Mouse (Mus musculus) stomach, embryonic 15.5 days (tissue): Measurements from ENCODE around the gene Adgre1. TPM values are rescaled to one million over a fixed set of nuclear protein-coding genes. Genes with fewer than 3 reads are reported as not detected.
"Not testable (repeated sequence)": the region's sequence is repeated elsewhere in the genome, so short reads cannot be mapped to it uniquely, and the experiment has no call there.

ENCODE experiments used
- ATAC-seq: fragments of 200-750 bp; cut with Nextera tagmentation; 2 replicates; pipeline ENCODE4 v1.8.0; 2017; ENCODE audit warnings: low read depth, moderate number of reproducible peaks, moderate TSS enrichment; ENCODE audit not compliant: insufficient read depth, low FRiP score
- H3K27ac ChIP-seq: fragments of 300-500 bp; sonication (generic); 2 replicates; pipeline ENCODE4 v1.5.1; 2015; ENCODE audit warnings: mild to moderate bottlenecking, inconsistent platforms
- H3K27me3 ChIP-seq: fragments of 300-500 bp; sonication (generic); replicated peaks from 2 replicates; pipeline ENCODE4 v1.6.1; 2015; ENCODE audit warnings: inconsistent platforms
- H3K36me3 ChIP-seq: fragments of 300-500 bp; sonication (generic); 2 replicates; pipeline ENCODE4 v1.6.1; 2015; ENCODE audit warnings: inconsistent platforms
- H3K4me1 ChIP-seq: fragments of 300-500 bp; sonication (generic); 2 replicates; pipeline ENCODE4 v1.6.1; 2015; ENCODE audit warnings: inconsistent platforms
- H3K4me2 ChIP-seq: fragments of 300-500 bp; sonication (generic); 2 replicates; pipeline ENCODE4 v1.6.1; 2015; ENCODE audit warnings: mild to moderate bottlenecking, inconsistent platforms
- H3K4me3 ChIP-seq: fragments of 300-500 bp; sonication (generic); replicated peaks from 2 replicates; pipeline ENCODE4 v1.5.1; 2015; ENCODE audit warnings: inconsistent platforms
- H3K9ac ChIP-seq: fragments of 300-500 bp; sonication (generic); 2 replicates; pipeline ENCODE4 v1.6.1; 2015; ENCODE audit warnings: inconsistent platforms
- H3K9me3 ChIP-seq: fragments of 300-500 bp; sonication (generic); 2 replicates; pipeline ENCODE4 v1.6.1; 2016; ENCODE audit warnings: inconsistent platforms
- WGBS: fragments of 180-500 bp; shearing (Covaris S2); methylation state at CpG from one replicate; pipeline ENCODE4 v1.1.7; 2015; 5-methylcytosine and 5-hydroxymethylcytosine counted together
- polyA plus RNA-seq: library from polyadenylated mRNA; unstranded; fragments of >200 nt; fragmentation: Nextera tagmentation; extraction: Ambion mirVana; gene quantifications from 2 replicates; pipeline ENCODE4 v1.2.1, GENCODE M21; 2015

Adgre1 gene
- polyA plus RNA-seq: 7.2 and 7.7 TPM in 2 replicates

- Histone ChIP-seq H3K9ac (no peak within 1 kb of the TSS), H3K36me3 (no peaks in the 10 kb centered on the region), H3K27me3 (no peaks in the 10 kb centered on the region), H3K4me1 (no peaks in the 10 kb centered on the region), H3K9me3 (no peaks in the 10 kb centered on the region), H3K27ac (no peak within 1 kb of the TSS), H3K4me2 (no peak within 1 kb of the TSS), H3K4me3 (no peak within 1 kb of the TSS)
- WGBS: 21% methylated on average over 1 of the region's 1 CpGs
- no peak for ATAC-seq
Observed at GRCm38 (mm10) chr17:57358441-57358840, at the start of gene Adgre1. Gene Adgre1 (plus strand): TSS chr17:57358691.

GRCm38 (mm10) chr17:57311801-57312200, 46.7 kb upstream of the Adgre1 start:
- Histone ChIP-seq H3K9ac (no peak overlapping the region), H3K27ac (no peak overlapping the region), H3K9me3 (no peaks in the 10 kb centered on the region), H3K27me3 (no peaks in the 10 kb centered on the region), H3K36me3 (no peaks in the 10 kb centered on the region), H3K4me2 (0 out of 2 replicates have a peak overlapping the region, but pooled peaks have one; percentile 19), H3K4me1 (no peaks in the 10 kb centered on the region), H3K4me3 (no peak overlapping the region)
- no peak for ATAC-seq
- WGBS: 32% methylated on average over 13 of the region's 13 CpGs

- Histone ChIP-seq H3K9ac (no peak overlapping the region), H3K4me2 (no peak overlapping the region), H3K36me3 (no peaks in the 10 kb centered on the region), H3K4me3 (no peak overlapping the region), H3K4me1 (0 out of 2 replicates have a peak, but pooled peaks cover 4% of the 10 kb centered on the region), H3K27ac (no peak overlapping the region), H3K9me3 (no peaks in the 10 kb centered on the region), H3K27me3 (no peaks in the 10 kb centered on the region)
- ATAC-seq: no peak; the same call in 1 of the 2 replicates
- WGBS: 52% methylated on average over 8 of the region's 8 CpGs
Observed at GRCm38 (mm10) chr17:57327615-57328014, 30.9 kb upstream of the Adgre1 start.

GRCm38 (mm10) chr17:57328944-57329343, 29.5 kb upstream of the Adgre1 start:
- no peaks in the 10 kb centered on the region for H3K27me3 ChIP-seq
- no peak overlapping the region for H3K4me2 ChIP-seq
- no peak overlapping the region for H3K9ac ChIP-seq
- H3K36me3 ChIP-seq: no peaks in the 10 kb centered on the region
- ATAC-seq: no peak
- 43% methylated on average over 4 of the region's 6 CpGs for WGBS
- H3K4me3 ChIP-seq: no peak overlapping the region
- no peak overlapping the region for H3K27ac ChIP-seq
- no peaks in the 10 kb centered on the region for H3K9me3 ChIP-seq
- H3K4me1 ChIP-seq: 0 out of 2 replicates have a peak, but pooled peaks cover 4% of the 10 kb centered on the region

GRCm38 (mm10) chr17:57330993-57331392, 27.5 kb upstream of the Adgre1 start:
- WGBS: 82% methylated on average over 8 of the region's 8 CpGs

GRCm38 (mm10) chr17:57332241-57332640, 26.2 kb upstream of the Adgre1 start:
- 79% methylated on average over 4 of the region's 4 CpGs for WGBS
- Histone ChIP-seq H3K9me3 (no peaks in the 10 kb centered on the region), H3K9ac (no peak overlapping the region), H3K27me3 (no peaks in the 10 kb centered on the region), H3K4me3 (no peak overlapping the region), H3K36me3 (no peaks in the 10 kb centered on the region), H3K4me1 (0 out of 2 replicates have a peak, but pooled peaks cover 8% of the 10 kb centered on the region), H3K4me2 (no peak overlapping the region), H3K27ac (no peak overlapping the region)
- no peak for ATAC-seq

More at GRCm38 (mm10) chr17:57330993-57331392, 27.5 kb upstream of the Adgre1 start:
- H3K36me3 ChIP-seq: no peaks in the 10 kb centered on the region
- H3K9ac ChIP-seq: no peak overlapping the region
- H3K4me1 ChIP-seq: 0 out of 2 replicates have a peak, but pooled peaks cover 7% of the 10 kb centered on the region
- H3K9me3 ChIP-seq: no peaks in the 10 kb centered on the region
- no peak overlapping the region for H3K27ac ChIP-seq
- H3K4me3 ChIP-seq: no peak overlapping the region
- no peak overlapping the region for H3K4me2 ChIP-seq
- no peak for ATAC-seq
- no peaks in the 10 kb centered on the region for H3K27me3 ChIP-seq

- 64% methylated on average over 9 of the region's 9 CpGs for WGBS
- no peaks in the 10 kb centered on the region for H3K27me3 ChIP-seq
- no peak for ATAC-seq
- H3K36me3 ChIP-seq: no peaks in the 10 kb centered on the region
- H3K4me3 ChIP-seq: no peak overlapping the region
- H3K4me2 ChIP-seq: no peak overlapping the region
- H3K4me1 ChIP-seq: 0 out of 2 replicates have a peak, but pooled peaks cover 4% of the 10 kb centered on the region
- no peak overlapping the region for H3K27ac ChIP-seq
- no peaks in the 10 kb centered on the region for H3K9me3 ChIP-seq
- no peak overlapping the region for H3K9ac ChIP-seq
Observed at GRCm38 (mm10) chr17:57334001-57334760, 24.3 kb upstream of the Adgre1 start.

- 6% methylated on average over 16 of the region's 16 CpGs for WGBS
- H3K36me3 ChIP-seq: no peaks in the 10 kb centered on the region
- H3K4me1 ChIP-seq: 0 out of 2 replicates have a peak, but pooled peaks cover 4% of the 10 kb centered on the region
- peak overlapping the region; percentile 22; the same call in 1 of the 2 replicates for H3K4me2 ChIP-seq
- H3K9ac ChIP-seq: no peak overlapping the region
- H3K9me3 ChIP-seq: no peaks in the 10 kb centered on the region
- no peaks in the 10 kb centered on the region for H3K27me3 ChIP-seq
- no peak overlapping the region for H3K4me3 ChIP-seq
- ATAC-seq: peak; percentile 48; the same call in 1 of the 2 replicates
- no peak overlapping the region for H3K27ac ChIP-seq
Observed at GRCm38 (mm10) chr17:57334761-57335150, 23.7 kb upstream of the Adgre1 start.

GRCm38 (mm10) chr17:57335194-57335593, 23.3 kb upstream of the Adgre1 start:
- H3K36me3 ChIP-seq, H3K27ac ChIP-seq, H3K9ac ChIP-seq, H3K27me3 ChIP-seq, H3K4me3 ChIP-seq, ATAC-seq, H3K9me3 ChIP-seq, H3K4me2 ChIP-seq, H3K4me1 ChIP-seq: not testable (repeated sequence)
- 67% methylated on average over 9 of the region's 9 CpGs for WGBS

GRCm38 (mm10) chr17:57335673-57336303, 22.7 kb upstream of the Adgre1 start:
- Histone ChIP-seq H3K36me3 (no peaks in the 10 kb centered on the region), H3K4me3 (no peak overlapping the region), H3K27ac (no peak overlapping the region), H3K27me3 (no peaks in the 10 kb centered on the region), H3K9ac (no peak overlapping the region), H3K4me2 (no peak overlapping the region), H3K4me1 (0 out of 2 replicates have a peak, but pooled peaks cover 4% of the 10 kb centered on the region), H3K9me3 (no peaks in the 10 kb centered on the region)
- 9% methylated on average over 11 of the region's 11 CpGs for WGBS
- peak; percentile 83 for ATAC-seq

GRCm38 (mm10) chr17:57337996-57338395, 20.5 kb upstream of the Adgre1 start:
- Histone ChIP-seq H3K4me2 (no peak overlapping the region), H3K9me3 (no peaks in the 10 kb centered on the region), H3K27ac (no peak overlapping the region), H3K36me3 (no peaks in the 10 kb centered on the region), H3K27me3 (no peaks in the 10 kb centered on the region), H3K4me1 (0 out of 2 replicates have a peak, but pooled peaks cover 4% of the 10 kb centered on the region), H3K9ac (no peak overlapping the region), H3K4me3 (no peak overlapping the region)
- 74% methylated on average over 10 of the region's 10 CpGs for WGBS
- no peak for ATAC-seq

GRCm38 (mm10) chr17:57339298-57339697, 19.2 kb upstream of the Adgre1 start:
- 68% methylated on average over 9 of the region's 9 CpGs for WGBS

More at GRCm38 (mm10) chr17:57339298-57339697, 19.2 kb upstream of the Adgre1 start:
- Histone ChIP-seq H3K4me3 (no peak overlapping the region), H3K27ac (no peak overlapping the region), H3K4me2 (no peak overlapping the region), H3K36me3 (no peaks in the 10 kb centered on the region), H3K4me1 (0 out of 2 replicates have a peak, but pooled peaks cover 4% of the 10 kb centered on the region), H3K9me3 (no peaks in the 10 kb centered on the region), H3K27me3 (no peaks in the 10 kb centered on the region), H3K9ac (no peak overlapping the region)
- ATAC-seq: no peak
